Mouse (Mus musculus): ENCODE data around the gene Serpinb1c.
"Not testable (repeated sequence)": the region's sequence is repeated elsewhere in the genome, so short reads cannot be mapped to it uniquely, and the experiment has no call there.

The Serpinb1c gene

GRCm38 (mm10) chr13:32865591-32865990 lies 32.4 kb downstream of the Serpinb1c start:
- DNase-seq, result no peak

- not testable (repeated sequence) for DNase-seq
Measured at GRCm38 (mm10) chr13:32864529-32864928, 33.5 kb downstream of the Serpinb1c start.

GRCm38 (mm10) chr13:32863456-32863855 lies 34.6 kb downstream of the Serpinb1c start:
- DNase-seq, result no peak

GRCm38 (mm10) chr13:32860821-32861220 lies 37.2 kb downstream of the Serpinb1c start:
- DNase-seq, result no peak

GRCm38 (mm10) chr13:32853073-32853472 lies 44.9 kb downstream of the Serpinb1c start:
- DNase-seq, result no peak

GRCm38 (mm10) chr13:32852539-32852938 lies 45.5 kb downstream of the Serpinb1c start:
- DNase-seq, result no peak

GRCm38 (mm10) chr13:32851967-32852366 lies 46.0 kb downstream of the Serpinb1c start:
- DNase-seq, result peak; percentile 38 to 44

- DNase-seq, result peak; percentile 79 to 85
Measured at GRCm38 (mm10) chr13:32850668-32851404, 47.2 kb downstream of the Serpinb1c start, which contains the start of gene Serpinb1a. Gene Serpinb1a (minus strand): TSS chr13:32851185.

GRCm38 (mm10) chr13:32850156-32850555 lies 47.9 kb downstream of the Serpinb1c start:
- no peak for DNase-seq

GRCm38 (mm10) chr13:32849531-32850123 lies 48.4 kb downstream of the Serpinb1c start:
- no peak for DNase-seq

GRCm38 (mm10) chr13:32849092-32849491 lies 48.9 kb downstream of the Serpinb1c start:
- DNase-seq, result no peak

GRCm38 (mm10) chr13:32846221-32846620 lies 51.8 kb downstream of the Serpinb1c start:
- no peak for DNase-seq

- DNase-seq, result no peak
Measured at GRCm38 (mm10) chr13:32841349-32841748, 56.7 kb downstream of the Serpinb1c start.

- no peak for DNase-seq
Measured at GRCm38 (mm10) chr13:32839314-32839713, 58.7 kb downstream of the Serpinb1c start.

- no peak for DNase-seq
Measured at GRCm38 (mm10) chr13:32834513-32834912, 63.5 kb downstream of the Serpinb1c start.

GRCm38 (mm10) chr13:32833237-32833636 lies 64.8 kb downstream of the Serpinb1c start:
- DNase-seq, result no peak

GRCm38 (mm10) chr13:32832776-32833175 lies 65.2 kb downstream of the Serpinb1c start:
- DNase-seq, result peak in 1 of 2 experiments; percentile 16

GRCm38 (mm10) chr13:32831505-32832273 lies 66.3 kb downstream of the Serpinb1c start:
- DNase-seq, result peak; percentile 20 to 28
